Mouse (Mus musculus): Measurements from ENCODE around the gene Sntg2. TPM values are rescaled to one million over a fixed set of nuclear protein-coding genes. Genes with fewer than 3 reads are reported as not detected.

Sntg2 gene
- polyA plus RNA-seq, 2 experiments from 2014 or later, result not detected

- no peak for ATAC-seq
Measured at GRCm38 (mm10) chr12:30200621-30201020, 172.6 kb downstream of the Sntg2 start.

GRCm38 (mm10) chr12:30199735-30200134 is 173.4 kb downstream of the Sntg2 start:
- no peak for ATAC-seq

- no peak for ATAC-seq
Measured at GRCm38 (mm10) chr12:30198250-30198649, 174.9 kb downstream of the Sntg2 start.

GRCm38 (mm10) chr12:30181721-30182120 is 191.5 kb downstream of the Sntg2 start:
- no peak for ATAC-seq

- no peak for ATAC-seq
Measured at GRCm38 (mm10) chr12:30179623-30180022, 193.6 kb downstream of the Sntg2 start.

- no peak for ATAC-seq
Measured at GRCm38 (mm10) chr12:30177966-30178365, 195.2 kb downstream of the Sntg2 start.

GRCm38 (mm10) chr12:30177529-30177928 is 195.6 kb downstream of the Sntg2 start:
- ATAC-seq, result no peak

GRCm38 (mm10) chr12:30168491-30168890 is 204.7 kb downstream of the Sntg2 start:
- no peak for ATAC-seq

GRCm38 (mm10) chr12:30164538-30164937 is 208.6 kb downstream of the Sntg2 start:
- no peak for ATAC-seq

GRCm38 (mm10) chr12:30164005-30164404 is 209.2 kb downstream of the Sntg2 start:
- ATAC-seq, result no peak

GRCm38 (mm10) chr12:30161731-30162406 is 211.3 kb downstream of the Sntg2 start:
- no peak for ATAC-seq

GRCm38 (mm10) chr12:30160475-30160874 is 212.7 kb downstream of the Sntg2 start:
- no peak for ATAC-seq

GRCm38 (mm10) chr12:30159788-30160187 is 213.4 kb downstream of the Sntg2 start:
- ATAC-seq, result no peak

GRCm38 (mm10) chr12:30154079-30154673 is 219.0 kb downstream of the Sntg2 start:
- no peak for ATAC-seq

- ATAC-seq, result no peak
Measured at GRCm38 (mm10) chr12:30142085-30142484, 231.1 kb downstream of the Sntg2 start.

- ATAC-seq, result no peak
Measured at GRCm38 (mm10) chr12:30132524-30132923, 240.7 kb downstream of the Sntg2 start, which contains the start of gene Tpo. Gene Tpo, minus strand, starts transcription at chr12:30132624.

GRCm38 (mm10) chr12:30129411-30129716 is 243.8 kb downstream of the Sntg2 start:
- ATAC-seq, result no peak

GRCm38 (mm10) chr12:30128561-30129410 is 244.4 kb downstream of the Sntg2 start:
- ATAC-seq, result no peak

Other genes starting within 250 kb of the Sntg2 start
- not detected for gene Tpo, start 240.8 kb downstream of the Sntg2 start, polyA plus RNA-seq (2017; shearing (Covaris generic))
- 10 to 100 TPM; 15.0 to 22.0 TPM for gene Tmem18, start 211.1 kb upstream of the Sntg2 start, polyA plus RNA-seq (2017; shearing (Covaris generic))